Mouse (Mus musculus) embryonic facial prominence, embryonic 10.5 days (tissue): ENCODE measurements around the gene Rere. TPM values are rescaled to one million over a fixed set of nuclear protein-coding genes. Genes with fewer than 3 reads are reported as not detected.
A peak's percentile ranks its signal among the peaks of the same experiment; 100 is the strongest.

Source experiments
- DNase-seq: peaks from one replicate; pipeline ENCODE4 v3.0.0-alpha.2; 2017; ENCODE audit warnings: low spot score
- H3K27ac ChIP-seq: fragments of 300-500 bp; sonication (generic); replicated peaks from 2 replicates; pipeline ENCODE4 v1.5.1; 2016; ENCODE audit warnings: mild to moderate bottlenecking
- H3K27me3 ChIP-seq: fragments of 300-500 bp; sonication (generic); replicated peaks from 2 replicates; pipeline ENCODE4 v1.6.1; 2016; ENCODE audit warnings: low read depth, mild to moderate bottlenecking; ENCODE audit not compliant: poor library complexity, severe bottlenecking
- H3K36me3 ChIP-seq: fragments of 300-500 bp; sonication (generic); replicated peaks from 2 replicates; pipeline ENCODE4 v1.6.1; 2016; ENCODE audit warnings: mild to moderate bottlenecking, moderate library complexity
- H3K4me1 ChIP-seq: fragments of 300-500 bp; sonication (generic); 2 replicates; pipeline ENCODE4 v1.6.1; 2016
- H3K4me3 ChIP-seq: fragments of 300-500 bp; sonication (generic); 2 replicates; pipeline ENCODE4 v1.5.1; 2016; ENCODE audit warnings: mild to moderate bottlenecking, moderate library complexity
- H3K9me3 ChIP-seq: fragments of 300-500 bp; sonication (generic); 2 replicates; pipeline ENCODE4 v1.6.1; 2016; ENCODE audit warnings: mild to moderate bottlenecking
- WGBS: fragments of 180-500 bp; shearing (Covaris S2); methylation state at CpG from one replicate; pipeline ENCODE4 v1.1.7; 2016; 5-methylcytosine and 5-hydroxymethylcytosine counted together
- polyA plus RNA-seq: library from polyadenylated mRNA; unstranded; fragments of >200 nt; fragmentation: Nextera tagmentation; extraction: Ambion mirVana; gene quantifications from 2 replicates; pipeline ENCODE4 v1.2.1, GENCODE M21; 2016

The Rere gene
- polyA plus RNA-seq, 1 experiment from 2014 or later, result 26.1 TPM

- H3K9me3 ChIP-seq, result 0 out of 2 replicates have a peak, but pooled peaks cover 4% of the 10 kb centered on the region
- H3K4me3 ChIP-seq, result no peak overlapping the region
- DNase-seq, result no peak
- peaks cover 22% of the 10 kb centered on the region for H3K4me1 ChIP-seq
- H3K36me3 ChIP-seq, result no peaks in the 10 kb centered on the region
- no peak overlapping the region for H3K27ac ChIP-seq
- WGBS, result 75% methylated on average over 9 of the region's 9 CpGs
- H3K27me3 ChIP-seq, result peaks cover 29% of the 10 kb centered on the region
Observed at GRCm38 (mm10) chr4:150659926-150660610, 378.6 kb downstream of the Rere start.

GRCm38 (mm10) chr4:150661886-150662285, 380.4 kb downstream of the Rere start:
- peaks cover 19% of the 10 kb centered on the region for H3K4me1 ChIP-seq
- 7% methylated on average over 13 of the region's 13 CpGs for WGBS
- H3K27me3 ChIP-seq, result peaks cover 26% of the 10 kb centered on the region
- H3K27ac ChIP-seq, result peak overlapping the region; percentile 63
- no peaks in the 10 kb centered on the region for H3K36me3 ChIP-seq
- peak overlapping the region; percentile 46 for H3K4me3 ChIP-seq
- no peak for DNase-seq
- 0 out of 2 replicates have a peak, but pooled peaks cover 2% of the 10 kb centered on the region for H3K9me3 ChIP-seq

GRCm38 (mm10) chr4:150663192-150663591, 381.7 kb downstream of the Rere start:
- Histone ChIP-seq H3K9me3 (no peaks in the 10 kb centered on the region), H3K4me1 (peaks cover 19% of the 10 kb centered on the region), H3K36me3 (no peaks in the 10 kb centered on the region), H3K4me3 (no peak overlapping the region), H3K27ac (no peak overlapping the region), H3K27me3 (peaks cover 26% of the 10 kb centered on the region)
- WGBS, result 59% methylated on average over 12 of the region's 12 CpGs
- DNase-seq, result peak; percentile 65

GRCm38 (mm10) chr4:150664726-150665125, 383.3 kb downstream of the Rere start:
- Histone ChIP-seq H3K4me1 (peaks cover 19% of the 10 kb centered on the region), H3K27me3 (peaks cover 26% of the 10 kb centered on the region), H3K27ac (no peak overlapping the region), H3K36me3 (no peaks in the 10 kb centered on the region), H3K4me3 (no peak overlapping the region), H3K9me3 (no peaks in the 10 kb centered on the region)
- DNase-seq, result no peak
- WGBS, result 73% methylated on average over 7 of the region's 7 CpGs

- H3K36me3 ChIP-seq, result no peaks in the 10 kb centered on the region
- DNase-seq, result no peak
- no peak overlapping the region for H3K27ac ChIP-seq
- 87% methylated on average over 10 of the region's 10 CpGs for WGBS
- no peaks in the 10 kb centered on the region for H3K9me3 ChIP-seq
- H3K4me3 ChIP-seq, result no peak overlapping the region
- H3K4me1 ChIP-seq, result peaks cover 20% of the 10 kb centered on the region
- peaks cover 21% of the 10 kb centered on the region for H3K27me3 ChIP-seq
Observed at GRCm38 (mm10) chr4:150665806-150666205, 384.4 kb downstream of the Rere start.

Other genes with a start within 250 kb of the Rere start
- gene Gpr157, start 194.3 kb upstream of the Rere start, polyA plus RNA-seq, result 0.49 and 0.55 TPM in 2 replicates
- gene Slc2a5, start 162.4 kb upstream of the Rere start, polyA plus RNA-seq, result 1.4 and 1.7 TPM in 2 replicates
- gene Slc2a7, start 132.7 kb upstream of the Rere start, polyA plus RNA-seq, result not detected in 2 replicates
- gene Car6, start 80.3 kb upstream of the Rere start, polyA plus RNA-seq, result 0.27 TPM in 1 of 2 replicates, not detected in the other
- 3,458 and 4,025 TPM in 2 replicates for gene Eno1, start 44.9 kb upstream of the Rere start, polyA plus RNA-seq